Mouse (Mus musculus) CD4-positive helper T cell, adult 2 months (primary cell): ENCODE results near the gene 1700123O20Rik.

ENCODE experiments used
- DNase-seq: peaks from one replicate; pipeline ENCODE4 v3.0.0-alpha.2; 2012; ENCODE audit warnings: low read depth, missing footprints, low spot score

The 1700123O20Rik gene

DNA sequence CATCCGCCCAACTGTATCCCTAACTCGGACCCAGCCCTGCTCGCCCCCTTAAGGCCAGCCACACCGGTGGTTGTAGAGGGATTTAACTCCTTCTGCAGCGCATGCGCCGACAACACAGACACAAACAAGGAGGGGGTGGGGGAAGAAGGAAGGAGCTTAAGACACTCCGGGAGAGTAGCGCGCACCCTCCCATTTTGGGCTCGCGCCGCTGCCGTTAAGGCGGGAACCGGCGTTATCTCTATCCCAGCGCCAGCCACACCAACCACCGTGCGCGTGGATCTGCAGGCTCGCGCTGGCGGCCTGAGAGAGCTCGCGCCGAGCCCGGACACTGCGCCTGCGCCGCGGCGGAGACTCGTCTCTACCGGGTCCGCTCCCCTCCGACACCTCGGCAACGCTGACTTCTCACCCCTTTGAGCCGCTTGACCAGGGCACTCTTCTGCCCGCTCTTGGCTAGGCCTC is at the start of gene 1700123O20Rik:
TSS of gene 1700123O20Rik (plus strand) at position 154 of the 459 bp plus-strand sequence.
- peak; percentile 90 for DNase-seq

DNA sequence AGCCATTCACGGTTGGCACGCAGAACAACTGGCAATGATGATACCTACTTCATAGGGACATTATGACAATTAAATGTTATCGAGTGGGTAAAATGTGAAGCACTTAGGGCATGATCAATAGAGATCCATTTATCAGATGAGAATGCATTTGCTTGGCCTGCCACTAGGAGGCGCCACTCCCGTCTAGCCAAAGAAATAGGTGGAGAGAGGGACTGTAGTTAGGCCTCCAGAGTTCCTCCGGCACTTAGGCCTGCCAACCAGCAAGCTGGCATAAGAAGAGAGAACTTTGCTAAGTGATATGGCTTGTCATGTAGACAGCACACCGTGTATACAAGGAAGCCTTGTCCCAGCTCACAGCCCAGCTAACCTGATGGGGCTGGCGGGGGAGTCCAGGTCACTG is 49.1 kb upstream of the 1700123O20Rik start:
- peak; percentile 67 for DNase-seq

- no peak for DNase-seq
Observed at GRCm38 (mm10) chr14:54638210-54638609, 47.8 kb upstream of the 1700123O20Rik start.

GRCm38 (mm10) chr14:54640121-54640520 is 45.9 kb upstream of the 1700123O20Rik start:
- no peak for DNase-seq

GRCm38 (mm10) chr14:54640946-54641304 is 45.1 kb upstream of the 1700123O20Rik start, which contains the start of gene Gm17606:
TSS of gene Gm17606 (plus strand) at chr14:54640952.
- no peak for DNase-seq

DNA sequence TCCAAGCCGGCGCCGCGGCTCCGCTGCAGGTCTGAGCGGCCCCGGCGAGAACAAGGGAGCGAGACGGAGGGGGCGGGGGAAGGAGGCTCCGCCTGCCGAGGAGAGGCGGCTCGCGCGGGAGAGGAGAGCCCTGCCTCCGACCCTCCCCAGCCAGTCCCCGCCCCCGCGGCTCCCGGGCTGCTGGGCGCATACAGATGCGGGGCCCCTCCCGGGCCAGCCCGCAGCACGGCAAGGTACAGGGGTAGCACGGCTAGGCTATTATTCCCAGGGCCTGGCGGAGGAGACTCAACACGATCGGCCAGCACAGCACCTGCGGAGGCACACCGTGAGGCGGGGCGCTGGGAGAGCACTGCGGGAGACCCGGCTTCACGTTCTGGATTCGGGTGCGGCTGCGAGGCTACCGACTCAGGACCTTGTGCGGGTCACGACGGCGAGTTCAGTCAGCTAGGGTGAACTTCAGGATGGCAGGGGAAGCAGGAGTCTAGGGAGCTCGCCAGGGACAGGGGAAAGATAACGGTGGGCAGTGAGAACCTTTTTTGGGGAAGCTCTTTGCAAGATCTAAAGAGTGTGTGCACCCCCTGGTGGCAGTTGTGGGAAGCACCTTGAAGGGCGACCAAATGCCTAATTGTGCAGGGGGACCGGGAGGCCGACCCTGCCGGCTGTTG is 44.6 kb upstream of the 1700123O20Rik start, which contains the start of gene Cdh24:
TSS of gene Cdh24 (minus strand) at position 60 of the 665 bp plus-strand sequence.
- peak; percentile 92 for DNase-seq

- DNase-seq = no peak
Observed at GRCm38 (mm10) chr14:54642224-54642944, 43.6 kb upstream of the 1700123O20Rik start.

DNA sequence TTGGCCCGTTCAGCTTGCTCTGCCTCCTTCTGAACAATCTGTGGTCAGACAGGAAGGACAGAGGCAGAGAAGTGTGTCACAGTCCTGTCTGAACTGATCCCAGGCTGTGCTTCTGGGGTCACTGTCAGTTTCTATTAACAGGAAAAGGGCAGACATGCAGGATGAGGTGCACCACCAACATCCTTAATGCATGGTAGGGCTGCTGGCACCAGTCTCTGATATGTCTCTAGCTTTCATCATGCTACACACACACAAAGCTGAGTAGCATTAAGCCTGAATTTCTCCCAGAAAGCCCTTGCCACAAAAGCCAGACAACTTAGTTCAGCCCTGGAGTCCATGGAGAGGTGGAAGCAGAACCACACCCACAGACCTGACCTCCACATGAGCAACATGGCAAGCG is 43.0 kb upstream of the 1700123O20Rik start:
- no peak for DNase-seq

DNA sequence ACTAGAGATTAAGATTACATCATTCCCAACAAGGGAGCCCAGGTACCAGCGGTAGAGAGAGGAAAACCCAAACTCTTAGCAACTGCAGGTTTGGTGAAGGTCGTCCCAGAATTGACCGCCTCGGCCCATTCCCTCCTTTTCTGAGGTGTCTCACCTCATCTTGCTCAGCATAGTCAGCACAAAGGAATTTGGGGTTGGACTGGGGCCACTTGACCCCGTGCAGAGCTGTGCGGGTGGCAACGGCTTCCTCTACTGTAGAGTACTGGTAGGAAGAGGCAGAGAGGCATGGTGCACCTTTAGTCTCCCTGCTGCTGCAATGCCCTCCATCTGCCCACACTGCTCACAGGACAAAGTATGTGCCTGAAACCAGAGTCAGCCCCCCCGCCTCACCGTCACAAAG is 41.7 kb upstream of the 1700123O20Rik start:
- no peak for DNase-seq

- DNase-seq = no peak
Observed at GRCm38 (mm10) chr14:54646455-54646854, 39.6 kb upstream of the 1700123O20Rik start.

GRCm38 (mm10) chr14:54646898-54647636 is 38.9 kb upstream of the 1700123O20Rik start:
- no peak for DNase-seq

GRCm38 (mm10) chr14:54647900-54648299 is 38.1 kb upstream of the 1700123O20Rik start:
- DNase-seq = no peak

GRCm38 (mm10) chr14:54650621-54651454 is 35.2 kb upstream of the 1700123O20Rik start:
- DNase-seq = peak; percentile 89

- no peak for DNase-seq
Observed at GRCm38 (mm10) chr14:54651556-54651955, 34.5 kb upstream of the 1700123O20Rik start.

DNA sequence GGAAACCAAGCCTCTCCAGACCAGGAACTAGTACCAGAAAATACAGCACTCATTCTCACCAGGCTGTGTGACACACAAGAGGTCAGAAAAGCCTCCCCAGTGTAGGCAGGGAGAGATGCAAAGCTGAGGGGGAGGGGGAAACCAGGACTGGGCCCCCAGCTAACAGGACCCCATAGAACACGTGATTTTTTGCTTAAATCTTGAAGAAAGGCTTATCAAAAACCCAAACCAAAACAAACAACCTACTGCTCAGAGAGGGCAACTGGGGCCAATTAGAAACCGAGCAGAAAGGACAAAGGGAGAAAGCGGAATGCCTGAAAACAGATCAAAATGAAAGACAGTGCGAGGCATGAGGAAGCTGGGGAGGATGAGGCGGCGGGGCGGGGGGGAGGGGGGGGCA is 33.2 kb upstream of the 1700123O20Rik start:
- no peak for DNase-seq

DNA sequence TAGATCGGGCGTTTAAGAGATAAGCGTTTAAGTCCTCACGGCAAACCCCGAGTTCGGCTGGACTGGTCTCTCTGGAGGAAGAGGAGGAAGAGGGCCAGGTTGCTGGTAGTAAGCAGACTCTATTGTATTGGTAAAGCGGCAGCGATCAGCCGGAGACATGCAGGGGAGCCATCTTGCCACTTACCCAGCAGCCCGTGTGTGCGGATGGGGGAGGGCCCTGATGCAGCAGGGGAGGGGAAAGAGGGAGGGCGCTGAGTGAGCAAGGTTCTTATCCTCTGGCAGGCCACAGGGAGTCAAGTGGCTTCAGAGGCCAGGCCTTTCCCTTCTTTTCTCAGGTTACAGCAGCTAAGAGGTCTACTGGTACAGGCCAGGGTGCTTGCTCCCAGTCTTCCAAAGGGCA is 32.5 kb upstream of the 1700123O20Rik start:
- DNase-seq = peak; percentile 87

DNA sequence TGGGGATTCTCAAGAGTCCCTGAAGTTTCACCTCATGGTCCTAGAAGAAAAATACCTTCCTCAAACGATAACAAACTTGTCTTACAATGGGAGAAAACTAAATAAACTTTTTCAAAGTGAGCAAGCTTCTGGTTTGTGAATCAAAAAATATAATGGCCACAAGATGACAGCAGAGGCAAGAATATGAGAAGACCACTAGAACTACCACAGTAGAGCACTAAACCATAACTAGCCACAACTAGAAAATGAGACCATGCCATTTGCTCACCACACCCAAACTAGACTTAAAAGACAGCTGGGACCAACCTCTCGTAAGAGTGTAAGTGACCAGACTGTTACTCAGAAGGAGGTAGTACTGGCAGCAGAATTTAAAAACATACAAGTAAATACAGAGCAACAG is 26.0 kb upstream of the 1700123O20Rik start:
- DNase-seq = no peak

GRCm38 (mm10) chr14:54664477-54665222 is 21.4 kb upstream of the 1700123O20Rik start:
- no peak for DNase-seq

GRCm38 (mm10) chr14:54669381-54669780 is 16.6 kb upstream of the 1700123O20Rik start:
- peak; percentile 55 for DNase-seq

DNA sequence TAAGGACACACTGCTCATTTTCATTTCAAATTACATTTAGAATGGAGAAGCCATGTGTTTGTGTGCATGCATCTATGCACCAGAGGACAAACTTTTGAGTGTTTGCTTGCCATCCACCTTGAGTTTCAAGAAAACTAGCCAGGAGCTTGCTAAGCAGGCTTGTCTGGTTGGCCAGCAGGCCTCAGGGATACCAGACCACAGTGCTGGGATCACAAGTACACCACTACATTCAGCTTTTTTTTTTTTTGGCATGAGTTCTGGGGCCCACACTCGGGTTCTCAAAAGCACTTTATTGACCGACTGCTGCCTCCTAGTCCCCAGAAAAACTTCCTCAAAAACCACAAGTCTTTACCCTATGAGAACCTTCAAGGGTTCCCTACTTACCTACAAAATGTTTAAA is 11.7 kb upstream of the 1700123O20Rik start:
- DNase-seq = no peak

DNA sequence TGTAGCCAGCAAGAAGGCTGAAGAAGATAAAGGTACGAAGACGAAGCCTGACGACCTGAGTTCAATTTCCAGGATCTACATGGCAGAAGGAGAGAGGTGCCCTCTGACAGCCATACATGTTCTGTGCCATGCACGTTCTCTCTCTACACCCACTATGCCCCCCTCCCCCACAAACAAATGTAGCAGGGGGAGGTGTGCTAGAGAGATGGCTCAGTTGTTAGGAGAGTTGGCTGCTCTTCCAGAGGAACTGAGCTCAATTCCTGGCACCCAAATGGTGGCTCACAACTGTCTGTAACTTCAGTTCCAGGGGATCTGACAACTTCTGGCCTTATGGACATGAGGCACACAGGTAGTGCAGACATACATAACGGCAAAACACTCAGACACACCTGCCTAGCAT is 9.7 kb upstream of the 1700123O20Rik start:
- DNase-seq = no peak
